Mouse (Mus musculus): ENCODE measurements at regions not wholly inside any gene's neighbourhood (a gene's known extent, or its start where the extent isn't known, plus 50 kb on each side); places are given as distances from the start of the nearest gene placed in this dataset.

DNA sequence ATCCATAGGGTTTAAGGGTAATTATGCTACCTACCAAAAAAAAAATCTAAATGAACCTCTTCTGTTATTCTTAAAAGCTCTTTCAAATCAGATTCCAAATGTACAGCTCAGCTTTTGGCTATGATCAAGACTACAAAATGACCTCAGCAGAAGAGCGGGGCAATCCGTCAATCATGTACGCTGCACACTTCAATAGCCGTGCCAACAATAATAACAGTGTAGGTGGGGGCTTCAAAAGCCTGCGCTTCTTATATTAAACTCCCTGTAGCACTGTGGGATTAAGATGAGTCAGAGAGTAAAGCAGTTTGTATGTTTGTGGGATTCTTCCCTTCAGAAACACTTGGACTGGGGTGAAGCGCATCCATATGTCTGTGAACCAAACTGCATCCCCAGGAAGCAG, 210.5 kb downstream of the Wdr11 start:
- 89% methylated on average over 6 of the region's 6 CpGs for WGBS
- Histone ChIP-seq H3K4me3 (ENCODE audit: low read depth, low read length) (no peak overlapping the region), H3K27ac (replicated peaks; ENCODE audit: low read depth, low read length) (no peak overlapping the region), H3K27me3 (ENCODE audit: control insufficient read depth, insufficient read depth, low read length) (no peaks in the 10 kb centered on the region; the same call in 1 of the 2 replicates), H3K9me3 (ENCODE audit: control insufficient read depth, low read length) (no peaks in the 10 kb centered on the region), H3K9ac (ENCODE audit: low read length) (no peak overlapping the region), H3K36me3 (ENCODE audit: control insufficient read depth, insufficient read depth, low read length) (no peaks in the 10 kb centered on the region), H3K4me1 (ENCODE audit: control insufficient read depth, insufficient read depth, low read length) (no peaks in the 10 kb centered on the region), H3K4me2 (ENCODE audit: low read depth, severe bottlenecking) (no peak overlapping the region)
- DNase-seq (ENCODE audit: low spot score) (no peak), ATAC-seq (ENCODE audit: insufficient number of reproducible peaks, low FRiP score, low TSS enrichment, low read depth) (no peak)

DNA sequence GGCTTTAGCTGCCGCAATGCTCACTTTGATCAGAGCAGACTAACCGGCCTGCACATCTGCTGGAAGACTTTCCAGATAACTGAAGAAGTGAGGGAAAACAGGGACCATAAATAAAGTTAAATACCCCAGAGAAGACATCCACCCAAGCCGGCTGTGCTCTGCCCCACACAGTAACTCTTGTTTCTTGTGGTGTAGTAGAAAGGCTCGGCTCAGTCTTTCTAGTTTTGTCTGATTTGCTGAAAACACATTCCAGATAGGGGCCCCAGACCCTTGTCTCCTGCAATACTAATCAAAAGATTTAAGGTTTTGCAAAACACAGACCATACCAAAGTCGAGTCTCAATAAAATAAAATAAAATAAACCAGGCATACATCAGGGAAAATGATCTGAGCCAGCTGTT, 213.7 kb downstream of the Wdr11 start:
- H3K27me3 ChIP-seq (ENCODE audit: control insufficient read depth, insufficient read depth, low read length), result no peaks in the 10 kb centered on the region; the same call in 1 of the 2 replicates
- H3K4me3 ChIP-seq (ENCODE audit: low read depth, low read length), result no peak overlapping the region
- WGBS, result 18% methylated on average over 5 of the region's 5 CpGs
- H3K9me3 ChIP-seq (ENCODE audit: control insufficient read depth, low read length), result no peaks in the 10 kb centered on the region
- ATAC-seq (ENCODE audit: insufficient number of reproducible peaks, low FRiP score, low TSS enrichment, low read depth) (no peak), DNase-seq (ENCODE audit: low spot score) (no peak)
- no peak overlapping the region for H3K9ac ChIP-seq (ENCODE audit: low read length)
- peaks cover 3% of the 10 kb centered on the region; the same call in 1 of the 2 replicates for H3K4me1 ChIP-seq (ENCODE audit: control insufficient read depth, insufficient read depth, low read length)
- H3K4me2 ChIP-seq (ENCODE audit: low read depth, severe bottlenecking), result no peak overlapping the region
- H3K36me3 ChIP-seq (ENCODE audit: control insufficient read depth, insufficient read depth, low read length), result no peaks in the 10 kb centered on the region
- H3K27ac ChIP-seq (replicated peaks; ENCODE audit: low read depth, low read length), result no peak overlapping the region

DNA sequence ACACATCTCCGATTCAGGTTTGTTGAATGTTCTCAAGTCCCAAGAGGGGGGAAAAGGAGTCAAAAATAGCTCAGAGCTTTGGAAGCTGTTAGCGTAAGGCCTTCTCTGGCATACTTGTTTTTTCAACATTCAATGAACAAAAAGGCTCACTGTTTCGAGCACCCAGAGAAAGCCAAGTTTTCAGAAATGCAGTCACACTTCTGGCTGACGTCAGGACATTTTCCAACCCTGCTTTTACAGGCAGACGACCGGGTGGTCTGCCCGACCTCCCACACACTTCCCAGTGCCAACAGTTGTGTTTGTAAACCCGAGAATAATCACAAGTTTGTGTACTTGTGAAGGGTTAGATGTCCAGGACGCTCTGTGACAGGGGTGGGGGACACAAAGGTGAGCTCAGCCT, 218.5 kb downstream of the Wdr11 start:
- 61% methylated on average over 9 of the region's 9 CpGs for WGBS
- H3K9me3 ChIP-seq (ENCODE audit: control insufficient read depth, low read length), result no peaks in the 10 kb centered on the region
- H3K27ac ChIP-seq (replicated peaks; ENCODE audit: low read depth, low read length), result no peak overlapping the region
- H3K4me1 ChIP-seq (ENCODE audit: control insufficient read depth, insufficient read depth, low read length), result peaks cover 6% of the 10 kb centered on the region; the same call in 1 of the 2 replicates
- H3K9ac ChIP-seq (ENCODE audit: low read length), result no peak overlapping the region
- H3K4me2 ChIP-seq (ENCODE audit: low read depth, severe bottlenecking), result no peak overlapping the region
- H3K27me3 ChIP-seq (ENCODE audit: control insufficient read depth, insufficient read depth, low read length), result no peaks in the 10 kb centered on the region
- DNase-seq (ENCODE audit: low spot score), result peak; percentile 34
- ATAC-seq (ENCODE audit: insufficient number of reproducible peaks, low FRiP score, low TSS enrichment, low read depth), result no peak
- no peaks in the 10 kb centered on the region for H3K36me3 ChIP-seq (ENCODE audit: control insufficient read depth, insufficient read depth, low read length)
- H3K4me3 ChIP-seq (ENCODE audit: low read depth, low read length), result no peak overlapping the region

DNA sequence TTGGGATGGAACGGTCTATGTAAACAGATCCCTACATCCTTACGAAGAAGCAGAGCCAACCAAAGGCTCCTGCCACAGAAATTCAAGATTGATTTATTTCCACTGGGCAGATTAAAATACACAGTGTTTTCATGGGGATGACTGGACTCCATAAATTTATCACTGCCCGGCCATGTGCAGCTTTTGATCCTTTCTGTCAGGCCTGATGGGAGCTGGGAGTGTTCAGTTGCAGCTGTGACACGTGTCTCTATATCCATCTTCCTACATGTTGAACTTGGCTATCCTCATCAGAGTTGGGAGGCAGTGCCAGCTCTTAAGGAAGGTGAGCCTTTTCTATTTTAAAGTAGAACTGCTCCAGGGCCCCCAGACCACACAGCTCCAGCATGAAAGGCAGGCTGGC, 218.9 kb downstream of the Wdr11 start:
- Histone ChIP-seq H3K9me3 (ENCODE audit: control insufficient read depth, low read length) (no peaks in the 10 kb centered on the region), H3K9ac (ENCODE audit: low read length) (no peak overlapping the region), H3K4me3 (ENCODE audit: low read depth, low read length) (no peak overlapping the region), H3K27me3 (ENCODE audit: control insufficient read depth, insufficient read depth, low read length) (no peaks in the 10 kb centered on the region), H3K4me1 (ENCODE audit: control insufficient read depth, insufficient read depth, low read length) (peaks cover 6% of the 10 kb centered on the region; the same call in 1 of the 2 replicates), H3K36me3 (ENCODE audit: control insufficient read depth, insufficient read depth, low read length) (no peaks in the 10 kb centered on the region), H3K27ac (replicated peaks; ENCODE audit: low read depth, low read length) (no peak overlapping the region), H3K4me2 (ENCODE audit: low read depth, severe bottlenecking) (no peak overlapping the region)
- ATAC-seq (ENCODE audit: insufficient number of reproducible peaks, low FRiP score, low TSS enrichment, low read depth), result no peak
- no peak for DNase-seq (ENCODE audit: low spot score)
- 55% methylated on average over 4 of the region's 4 CpGs for WGBS

DNA sequence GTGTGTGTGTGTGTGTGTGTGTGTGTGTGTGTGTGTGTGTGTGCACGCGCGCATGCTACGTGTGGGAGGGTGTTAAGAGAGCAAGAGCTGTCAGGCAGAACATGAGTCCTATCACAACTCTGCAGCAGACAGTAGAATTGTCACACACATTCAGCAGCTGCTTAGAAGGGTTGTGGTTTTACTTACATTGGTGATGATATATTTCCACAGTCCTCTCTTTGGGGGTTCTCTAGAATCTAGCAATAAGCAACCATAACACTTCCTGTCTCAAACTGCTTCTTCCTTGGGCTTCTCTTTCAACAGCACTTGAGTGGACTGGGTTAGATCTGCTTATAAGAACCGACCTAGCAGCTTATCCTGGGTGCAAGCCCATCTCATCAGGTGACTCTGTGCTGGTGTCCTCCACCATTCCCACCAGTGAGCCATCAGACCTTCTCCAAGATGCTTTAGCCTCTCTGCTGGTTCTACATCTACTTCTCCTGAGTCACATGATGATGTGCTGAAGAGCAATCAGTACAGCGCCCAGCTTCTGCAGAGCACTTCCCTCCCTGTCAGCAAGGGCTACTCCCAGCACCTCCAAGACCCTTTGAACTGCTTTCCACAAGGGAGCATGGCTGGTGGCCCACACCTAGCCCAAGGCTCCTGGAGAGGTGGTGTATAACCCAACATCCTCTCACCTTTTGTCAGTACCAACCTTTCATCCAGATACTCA, 222.6 kb downstream of the Wdr11 start:
- peaks cover 6% of the 10 kb centered on the region; the same call in 1 of the 2 replicates for H3K4me1 ChIP-seq (ENCODE audit: control insufficient read depth, insufficient read depth, low read length)
- H3K4me2 ChIP-seq (ENCODE audit: low read depth, severe bottlenecking), result no peak overlapping the region
- no peaks in the 10 kb centered on the region for H3K9me3 ChIP-seq (ENCODE audit: control insufficient read depth, low read length)
- H3K36me3 ChIP-seq (ENCODE audit: control insufficient read depth, insufficient read depth, low read length), result no peaks in the 10 kb centered on the region
- no peak overlapping the region for H3K4me3 ChIP-seq (ENCODE audit: low read depth, low read length)
- no peak overlapping the region for H3K9ac ChIP-seq (ENCODE audit: low read length)
- 87% methylated on average over 6 of the region's 6 CpGs for WGBS
- H3K27ac ChIP-seq (replicated peaks; ENCODE audit: low read depth, low read length), result no peak overlapping the region
- ATAC-seq (ENCODE audit: insufficient number of reproducible peaks, low FRiP score, low TSS enrichment, low read depth) (no peak), DNase-seq (ENCODE audit: low spot score) (no peak)
- H3K27me3 ChIP-seq (ENCODE audit: control insufficient read depth, insufficient read depth, low read length), result no peaks in the 10 kb centered on the region

DNA sequence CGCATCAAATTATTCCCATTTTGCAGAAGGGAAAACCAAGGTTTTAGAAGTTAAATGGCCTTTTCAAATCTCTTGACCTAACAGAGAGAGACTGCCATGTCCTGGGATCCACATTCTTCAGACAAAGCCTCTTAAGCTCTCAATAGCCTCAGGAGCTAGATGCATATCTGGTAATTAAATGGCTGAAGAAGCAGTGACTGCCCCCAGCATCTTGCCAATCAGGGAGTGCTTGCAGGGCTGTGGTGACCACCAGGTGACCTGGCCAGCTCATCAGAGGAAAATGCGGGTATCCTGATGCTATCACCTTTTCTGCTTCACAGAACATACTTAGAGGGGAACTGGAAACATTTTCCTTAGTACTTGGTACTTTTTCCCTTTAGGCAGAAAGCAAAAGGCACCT, 227.2 kb downstream of the Wdr11 start:
- Histone ChIP-seq H3K9ac (ENCODE audit: low read length) (no peak overlapping the region), H3K27me3 (ENCODE audit: control insufficient read depth, insufficient read depth, low read length) (peaks cover 4% of the 10 kb centered on the region; the same call in 1 of the 2 replicates), H3K9me3 (ENCODE audit: control insufficient read depth, low read length) (no peaks in the 10 kb centered on the region), H3K4me1 (ENCODE audit: control insufficient read depth, insufficient read depth, low read length) (no peaks in the 10 kb centered on the region), H3K36me3 (ENCODE audit: control insufficient read depth, insufficient read depth, low read length) (no peaks in the 10 kb centered on the region), H3K27ac (replicated peaks; ENCODE audit: low read depth, low read length) (no peak overlapping the region), H3K4me2 (ENCODE audit: low read depth, severe bottlenecking) (no peak overlapping the region), H3K4me3 (ENCODE audit: low read depth, low read length) (no peak overlapping the region)
- 90% methylated on average over 2 of the region's 2 CpGs for WGBS
- DNase-seq (ENCODE audit: low spot score) (no peak), ATAC-seq (ENCODE audit: insufficient number of reproducible peaks, low FRiP score, low TSS enrichment, low read depth) (no peak)

DNA sequence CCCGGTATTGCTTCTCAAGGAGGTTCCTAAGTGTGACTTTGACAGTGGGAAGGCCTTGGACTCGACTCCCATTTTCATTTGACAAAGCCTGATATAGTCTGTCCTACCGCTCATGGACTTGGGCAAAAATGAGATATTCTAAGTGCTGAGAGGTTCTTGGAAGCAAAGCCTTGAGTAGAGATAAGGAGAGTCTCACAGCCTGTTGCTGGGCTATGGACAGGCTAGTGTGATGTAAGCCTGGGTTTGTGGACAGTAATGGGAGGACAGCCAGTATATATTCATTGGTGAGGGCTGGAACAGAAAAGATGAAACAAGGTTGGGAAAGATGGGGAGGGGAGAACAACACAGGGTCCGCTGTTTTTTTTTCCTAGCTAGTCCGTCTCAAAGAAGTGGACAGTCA, 228.0 kb downstream of the Wdr11 start:
- DNase-seq (ENCODE audit: low spot score) (no peak), ATAC-seq (ENCODE audit: insufficient number of reproducible peaks, low FRiP score, low TSS enrichment, low read depth) (no peak)
- 84% methylated on average over 5 of the region's 5 CpGs for WGBS

DNA sequence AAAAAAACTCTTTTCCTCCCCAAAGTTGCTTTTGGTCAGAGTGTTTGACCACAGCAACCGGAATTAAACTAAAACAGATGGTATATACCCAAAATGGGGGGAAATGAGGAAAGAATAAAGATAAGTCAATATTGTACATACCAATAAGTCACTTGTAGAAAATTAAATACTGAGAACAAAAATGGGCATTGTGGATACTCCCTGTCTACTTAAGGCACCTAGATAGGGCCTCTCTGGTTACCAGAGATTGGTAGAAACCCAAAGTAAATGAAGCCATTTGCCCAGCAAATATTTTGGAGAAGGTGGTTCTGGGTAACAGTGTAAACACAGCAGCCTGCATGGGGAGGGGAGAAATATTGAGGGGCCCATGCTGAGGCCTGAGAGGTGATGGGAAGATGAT, 237.3 kb downstream of the Wdr11 start:
- WGBS, result 82% methylated on average over 1 of the region's 1 CpGs

More for the DNA sequence above, 228.0 kb downstream of the Wdr11 start:
- Histone ChIP-seq H3K9me3 (ENCODE audit: control insufficient read depth, low read length) (no peaks in the 10 kb centered on the region), H3K4me1 (ENCODE audit: control insufficient read depth, insufficient read depth, low read length) (no peaks in the 10 kb centered on the region), H3K4me2 (ENCODE audit: low read depth, severe bottlenecking) (no peak overlapping the region), H3K36me3 (ENCODE audit: control insufficient read depth, insufficient read depth, low read length) (no peaks in the 10 kb centered on the region), H3K9ac (ENCODE audit: low read length) (no peak overlapping the region), H3K27ac (replicated peaks; ENCODE audit: low read depth, low read length) (no peak overlapping the region), H3K27me3 (ENCODE audit: control insufficient read depth, insufficient read depth, low read length) (peaks cover 7% of the 10 kb centered on the region; the same call in 1 of the 2 replicates), H3K4me3 (ENCODE audit: low read depth, low read length) (no peak overlapping the region)

DNA sequence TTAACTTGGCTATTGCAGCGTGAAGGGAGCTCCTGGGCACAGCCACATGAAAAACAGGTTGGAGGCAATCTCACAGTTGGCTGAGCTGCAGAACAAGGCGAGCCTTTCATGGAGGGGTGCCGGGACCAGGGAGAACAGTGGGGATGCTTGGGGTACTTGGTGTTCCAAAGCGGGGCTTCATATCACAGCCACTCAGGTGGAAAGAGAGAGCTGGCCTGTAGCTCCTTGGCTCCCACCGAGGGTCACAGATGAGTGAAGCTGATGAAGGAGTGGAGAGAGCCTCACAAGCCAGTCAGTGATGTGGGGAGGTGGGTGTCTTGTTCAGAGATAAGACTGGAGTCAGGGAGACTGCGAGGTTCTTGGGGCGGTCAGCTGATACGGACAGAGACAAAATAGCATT, 241.2 kb downstream of the Wdr11 start:
- Histone ChIP-seq H3K9ac (ENCODE audit: low read length) (no peak overlapping the region), H3K9me3 (ENCODE audit: control insufficient read depth, low read length) (no peaks in the 10 kb centered on the region), H3K36me3 (ENCODE audit: control insufficient read depth, insufficient read depth, low read length) (no peaks in the 10 kb centered on the region), H3K4me1 (ENCODE audit: control insufficient read depth, insufficient read depth, low read length) (no peaks in the 10 kb centered on the region), H3K27ac (replicated peaks; ENCODE audit: low read depth, low read length) (no peak overlapping the region), H3K4me2 (ENCODE audit: low read depth, severe bottlenecking) (no peak overlapping the region), H3K27me3 (ENCODE audit: control insufficient read depth, insufficient read depth, low read length) (no peaks in the 10 kb centered on the region), H3K4me3 (ENCODE audit: low read depth, low read length) (no peak overlapping the region)
- no peak for DNase-seq (ENCODE audit: low spot score)
- no peak for ATAC-seq (ENCODE audit: insufficient number of reproducible peaks, low FRiP score, low TSS enrichment, low read depth)
- 89% methylated on average over 8 of the region's 8 CpGs for WGBS

More for the DNA sequence above, 237.3 kb downstream of the Wdr11 start:
- H3K4me1 ChIP-seq (ENCODE audit: control insufficient read depth, insufficient read depth, low read length), result peaks cover 3% of the 10 kb centered on the region; the same call in 1 of the 2 replicates
- no peak for DNase-seq (ENCODE audit: low spot score)
- no peak overlapping the region for H3K4me3 ChIP-seq (ENCODE audit: low read depth, low read length)
- no peaks in the 10 kb centered on the region for H3K9me3 ChIP-seq (ENCODE audit: control insufficient read depth, low read length)
- no peak overlapping the region for H3K9ac ChIP-seq (ENCODE audit: low read length)
- no peak overlapping the region for H3K4me2 ChIP-seq (ENCODE audit: low read depth, severe bottlenecking)
- no peak overlapping the region for H3K27ac ChIP-seq (replicated peaks; ENCODE audit: low read depth, low read length)
- H3K36me3 ChIP-seq (ENCODE audit: control insufficient read depth, insufficient read depth, low read length), result no peaks in the 10 kb centered on the region
- ATAC-seq (ENCODE audit: insufficient number of reproducible peaks, low FRiP score, low TSS enrichment, low read depth), result no peak
- peaks cover 2% of the 10 kb centered on the region; the same call in 1 of the 2 replicates for H3K27me3 ChIP-seq (ENCODE audit: control insufficient read depth, insufficient read depth, low read length)
